Mouse (Mus musculus): ENCODE results near the gene Olfr175-ps1.

Gene Olfr175-ps1

DNA sequence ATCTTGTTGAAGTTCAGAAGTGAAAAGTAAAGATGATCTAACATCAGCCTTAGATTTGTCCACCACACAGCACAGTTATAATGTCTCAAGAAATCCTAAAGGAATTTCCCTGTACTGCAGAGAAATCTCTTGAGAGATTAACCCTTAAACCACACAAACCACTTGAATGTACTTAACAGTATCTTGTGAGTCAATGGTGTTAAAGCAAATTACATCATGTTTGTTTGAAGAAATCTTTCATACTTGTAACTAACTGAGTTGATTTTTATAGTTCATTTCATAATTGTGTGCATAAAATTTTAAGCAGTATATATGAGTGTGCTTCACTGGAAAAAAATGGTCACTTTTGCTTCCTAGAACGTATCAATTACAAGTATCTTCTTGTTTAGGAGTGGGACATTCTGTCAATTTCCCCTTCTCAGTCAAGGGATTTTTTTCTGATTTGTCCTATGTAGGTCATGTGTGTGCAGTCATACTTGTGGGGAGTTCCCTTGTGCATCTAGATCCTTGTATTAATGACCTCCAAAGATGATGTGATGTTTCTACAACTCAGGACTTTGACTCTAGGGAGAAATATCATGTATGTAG is at the start of gene Olfr175-ps1:
Gene Olfr175-ps1 (minus strand): TSS at position 51 of the 588 bp plus-strand sequence.
- DNase-seq (ENCODE audit: low read depth, low spot score) = no peak

DNA sequence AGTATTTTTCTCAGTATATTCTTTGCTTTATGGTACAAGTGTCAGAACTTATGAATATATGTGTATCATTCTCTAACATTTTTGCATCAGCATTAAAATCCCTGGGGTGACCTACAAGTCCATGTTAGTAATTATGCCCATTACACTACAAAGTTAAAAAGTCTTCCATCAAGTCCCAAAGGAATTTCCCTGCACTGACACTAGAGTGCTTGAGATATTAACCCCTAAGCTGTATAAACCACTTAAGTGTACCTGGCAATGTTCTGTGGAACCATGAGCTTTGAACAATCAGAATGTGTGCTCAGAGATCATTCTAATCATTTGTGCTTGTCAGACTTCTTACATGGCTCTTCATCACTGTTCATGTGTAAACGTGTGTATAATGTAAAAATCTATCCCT is 48.1 kb upstream of the Olfr175-ps1 start, which contains the start of gene Olfr177:
Gene Olfr177 (minus strand): TSS at position 101 of the 400 bp plus-strand sequence.
- no peak for DNase-seq (ENCODE audit: low read depth, low spot score)

DNA sequence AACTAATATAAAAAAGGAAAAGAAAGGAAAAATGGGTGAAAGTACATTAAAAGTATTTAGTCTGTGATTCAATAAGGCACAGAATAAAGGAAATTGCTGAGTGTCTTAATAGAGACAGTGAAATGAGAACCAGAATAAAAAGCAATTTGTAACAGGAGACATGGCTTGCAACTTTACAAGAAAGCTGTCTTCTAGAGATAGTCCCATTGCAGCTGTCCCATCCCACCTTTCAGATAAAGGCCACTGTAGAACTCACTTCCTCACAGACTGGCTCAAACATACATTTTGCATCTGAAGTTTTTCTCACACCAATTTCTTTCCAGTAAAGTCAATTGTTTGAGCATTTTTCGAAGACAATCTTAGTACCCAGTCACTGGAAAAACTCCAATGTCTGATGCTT is 34.9 kb upstream of the Olfr175-ps1 start:
- no peak for DNase-seq (ENCODE audit: low read depth, low spot score)

DNA sequence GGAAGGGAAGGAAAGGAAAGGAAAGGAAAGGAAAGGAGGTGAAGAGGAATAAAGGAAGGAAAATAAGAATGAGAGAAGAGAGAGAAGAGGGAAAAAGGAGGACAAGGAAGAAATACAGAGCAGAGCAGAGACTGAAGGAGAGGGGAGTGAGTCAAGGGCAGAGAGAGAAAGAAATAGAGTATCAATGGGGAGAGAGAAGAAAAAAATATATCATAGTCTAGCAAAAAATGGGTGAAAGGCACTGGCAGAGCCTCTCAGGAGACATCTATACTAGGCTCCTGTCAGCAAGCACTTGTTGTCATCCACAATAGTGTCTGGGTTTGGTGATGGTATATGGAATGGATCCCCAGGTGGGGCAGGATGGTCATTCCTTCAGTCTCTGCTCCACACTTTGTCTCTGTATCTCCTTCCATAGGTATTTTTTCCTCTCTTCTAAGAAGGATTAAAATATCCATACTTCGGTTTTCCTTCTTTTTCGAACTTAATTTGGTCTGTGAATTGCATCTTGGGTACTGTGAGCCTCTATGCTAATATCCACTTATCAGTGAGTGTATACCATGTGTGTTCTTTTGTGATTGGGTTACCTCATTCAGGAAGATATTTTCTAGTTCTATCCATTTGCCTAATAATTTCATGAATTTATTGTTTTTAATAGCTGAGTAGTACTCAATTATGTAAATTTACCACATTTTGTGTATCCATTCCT is 33.6 kb upstream of the Olfr175-ps1 start:
- DNase-seq (ENCODE audit: low read depth, low spot score) = no peak

DNA sequence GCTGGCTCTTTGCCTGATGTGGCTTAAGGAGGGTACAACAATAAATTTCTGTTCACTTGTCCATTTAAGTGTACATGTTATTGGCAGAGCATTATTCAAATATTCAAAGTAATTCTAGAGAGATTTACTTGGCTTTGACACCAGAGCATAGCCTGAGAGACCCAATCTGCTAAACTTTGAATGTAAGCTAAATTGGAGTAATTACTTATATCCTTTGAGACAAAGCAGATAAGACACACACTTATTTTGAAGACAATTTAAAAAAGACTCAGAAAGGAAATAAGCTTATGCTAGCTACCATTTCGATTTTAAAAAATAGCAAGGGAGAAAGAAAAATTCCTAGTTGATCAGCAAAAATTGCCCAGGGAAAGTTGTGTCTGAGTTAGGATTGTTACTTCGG is 26.4 kb downstream of the Olfr175-ps1 start, which contains the start of gene Olfr173:
Gene Olfr173 (minus strand): TSS at position 101 of the 400 bp plus-strand sequence.
- no peak for DNase-seq (ENCODE audit: low read depth, low spot score)

Data from retina, postnatal 7 days (tissue).